ENCODE assay signal across 11 mouse cellular contexts in genomic region chr4:97847653-97848052, GRCm38 (mm10).
"Had no signal": no experiment of that assay in that cellular context is flagged by ENCODE, and none has a peak within 500 bp of the region (broad histone marks: within the 10 kb centered on the region; RNA-seq: fewer than 3 reads in every experiment).

No protein-coding gene starts in this region.

- DNase-seq: kidney, postnatal 25 days; liver; liver, embryonic 13.5 days; liver, postnatal 0 days; lung, postnatal 14 days; right cerebral cortex, postnatal 14 days; thymus, adult 2 months; thymus, postnatal 36 days had no signal

- H3K9ac ChIP-seq: liver, embryonic 13.5 days; liver, postnatal 0 days; midbrain, embryonic 13.5 days; stomach, embryonic 15.5 days had no signal

- H3K4me2 ChIP-seq: liver, embryonic 13.5 days; midbrain, embryonic 13.5 days; stomach, embryonic 15.5 days had no signal

- H3K4me1 ChIP-seq: liver, embryonic 13.5 days had no signal

- H3K27me3 ChIP-seq: liver, embryonic 13.5 days; stomach, embryonic 15.5 days had no signal

- H3K36me3 ChIP-seq: liver, embryonic 13.5 days; midbrain, embryonic 13.5 days; stomach, embryonic 15.5 days had no signal

- H3K4me3 ChIP-seq: left cerebral cortex, adult 2 months; liver, embryonic 13.5 days; midbrain, embryonic 13.5 days; stomach, embryonic 15.5 days had no signal

- H3K9me3 ChIP-seq: liver, embryonic 13.5 days; midbrain, embryonic 13.5 days; stomach, embryonic 15.5 days had no signal

- ATAC-seq: liver, postnatal 0 days; midbrain, embryonic 13.5 days had no signal

- H3K27ac ChIP-seq: left cerebral cortex, adult 2 months; liver, embryonic 13.5 days; midbrain, embryonic 13.5 days had no signal
